Mouse (Mus musculus) erythroblast, embryonic 14.5 days (primary cell): Measurements from ENCODE around the gene Cops3.

Experiments used
- GATA1 ChIP-seq: IDR thresholded peaks from 2 replicates; pipeline ENCODE4 v1.6.1; 2012; ENCODE audit warnings: low read length, inconsistent platforms, mixed read lengths
- TAL1 ChIP-seq: IDR thresholded peaks from 3 replicates; pipeline ENCODE4 v1.6.1; 2012; ENCODE audit warnings: low read length, inconsistent platforms, mixed read lengths

DNA sequence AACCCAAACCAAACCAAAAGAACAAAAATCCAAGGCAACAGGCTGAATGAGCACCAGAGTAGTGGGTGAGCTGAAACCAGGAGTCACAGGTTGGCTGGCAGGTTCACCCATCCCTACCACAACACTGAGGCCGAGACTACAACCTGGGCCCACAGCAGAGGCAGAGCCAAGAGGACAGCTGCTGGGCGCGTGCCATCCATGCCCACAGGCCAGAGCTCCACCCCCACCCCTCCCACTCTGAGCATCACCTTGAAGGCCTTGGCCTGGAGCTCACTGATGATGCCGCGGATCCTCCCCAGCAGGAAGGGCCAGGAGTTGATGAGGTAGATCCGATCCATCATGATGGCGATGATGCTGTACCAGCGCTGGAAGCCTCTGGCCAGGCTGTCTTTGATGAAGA, 37.8 kb downstream of the Cops3 start:
- TF ChIP-seq GATA1 (no peak), TAL1 (no peak)
